ENCODE assay signal across 22 mouse cellular contexts in genomic region chrX:9699815-9700214, GRCm38 (mm10). TPM values are rescaled to one million over a fixed set of nuclear protein-coding genes. Genes with fewer than 3 reads are reported as not detected.
DNase-seq lines count a peak whose midpoint lies in the region; ATAC-seq and TF ChIP-seq lines count a peak whose summit lies in the region.
"Had no signal": no experiment of that assay in that cellular context is flagged by ENCODE, and none has a peak within 500 bp of the region (broad histone marks: within the 10 kb centered on the region; RNA-seq: fewer than 3 reads in every experiment).

No protein-coding gene starts in this region.

- no peaks in the 10 kb centered on the region for H3K9me3 ChIP-seq in hindbrain, postnatal 0 days (ENCODE audit: low read length)
- H3K9me3 ChIP-seq: embryonic facial prominence, embryonic 15.5 days; forebrain, embryonic 10.5 days; heart, embryonic 12.5 days; hindbrain, embryonic 10.5 days had no signal

- peak; percentile 79 for ATAC-seq in frontal cortex, adult (ENCODE audit: low TSS enrichment)
- no peak for ATAC-seq in hindbrain, postnatal 0 days
- ATAC-seq: forebrain, embryonic 14.5 days; intestine, postnatal 0 days had no signal

- no peak overlapping the region for H3K4me2 ChIP-seq in hindbrain, postnatal 0 days (ENCODE audit: low read depth, low read length)
- H3K4me2 ChIP-seq: embryonic facial prominence, embryonic 15.5 days; heart, embryonic 12.5 days; hindbrain, embryonic 14.5 days had no signal

- 90% methylated on average over 3 of the region's 3 CpGs for WGBS in hindbrain, postnatal 0 days

- H3K27me3 ChIP-seq in C2C12 (ENCODE audit: control insufficient read depth, insufficient read depth, insufficient read length), result no peaks in the 10 kb centered on the region
- no peaks in the 10 kb centered on the region for H3K27me3 ChIP-seq in hindbrain, postnatal 0 days (ENCODE audit: insufficient read depth, low read length)
- H3K27me3 ChIP-seq: embryonic facial prominence, embryonic 15.5 days; heart, embryonic 12.5 days had no signal

- no peak for DNase-seq in frontal cortex, postnatal 10 days (ENCODE audit: low spot score in 2 of 2)
- peak; percentile 15 for DNase-seq in NIH3T3 (ENCODE audit: low read depth)
- no peak for DNase-seq in heart, adult 18-20 months
- no peak for DNase-seq in hindbrain, postnatal 0 days (ENCODE audit: low spot score)
- DNase-seq in gastrocnemius, adult 18-20 months (ENCODE audit: low spot score), result no peak
- DNase-seq: adrenal gland, postnatal 14 days; B cell, adult 2 months; cerebellum, adult 18-20 months; cerebellum, postnatal 10 days; embryo, embryonic 11 days; gastrocnemius, postnatal 14 days; kidney, adult 8-10 months had no signal

- H3ac ChIP-seq in C2C12 (ENCODE audit: control insufficient read depth, insufficient read length, low read depth), result no peak overlapping the region

- H3K36me3 ChIP-seq in C2C12 (ENCODE audit: control insufficient read depth, insufficient read depth), result no peaks in the 10 kb centered on the region
- H3K36me3 ChIP-seq in hindbrain, postnatal 0 days (ENCODE audit: insufficient read depth, low read length), result no peaks in the 10 kb centered on the region
- H3K36me3 ChIP-seq: embryonic facial prominence, embryonic 15.5 days; forebrain, embryonic 10.5 days; heart, embryonic 12.5 days; hindbrain, embryonic 10.5 days had no signal

- no peaks in the 10 kb centered on the region for H3K79me3 ChIP-seq in C2C12 (ENCODE audit: low read depth)

- H3K9ac ChIP-seq in hindbrain, postnatal 0 days (replicated peaks; ENCODE audit: low read length), result no peak overlapping the region
- H3K9ac ChIP-seq: embryonic facial prominence, embryonic 15.5 days; heart, embryonic 12.5 days; hindbrain, embryonic 14.5 days had no signal

- no peak overlapping the region for H3K27ac ChIP-seq in hindbrain, postnatal 0 days
- H3K27ac ChIP-seq: embryonic facial prominence, embryonic 15.5 days; forebrain, embryonic 10.5 days; hindbrain, embryonic 10.5 days; hindbrain, embryonic 14.5 days had no signal

- TF ChIP-seq CTCF in C2C12 (IDR thresholded peaks at IDR 0.05; ENCODE audit: control insufficient read depth, insufficient read depth, insufficient read length), result no peak
- TF ChIP-seq CTCF in hindbrain, postnatal 0 days (IDR thresholded peaks at IDR 0.05; ENCODE audit: low read depth), result no peak

- no peaks in the 10 kb centered on the region for H3K4me1 ChIP-seq in hindbrain, postnatal 0 days (ENCODE audit: insufficient read depth, low read length)
- H3K4me1 ChIP-seq: embryonic facial prominence, embryonic 15.5 days; forebrain, embryonic 10.5 days; heart, embryonic 12.5 days; hindbrain, embryonic 10.5 days had no signal

- no peak overlapping the region for H3K4me3 ChIP-seq in C2C12 (ENCODE audit: insufficient read depth, poor library complexity, severe bottlenecking)
- no peak overlapping the region for H3K4me3 ChIP-seq in hindbrain, postnatal 0 days (ENCODE audit: low read length)
- H3K4me3 ChIP-seq: embryonic facial prominence, embryonic 15.5 days; erythroblast, embryonic 14.5 days; forebrain, embryonic 10.5 days; heart, embryonic 12.5 days; hindbrain, embryonic 10.5 days had no signal

- H3K79me2 ChIP-seq in C2C12 (ENCODE audit: control insufficient read depth, insufficient read depth), result no peaks in the 10 kb centered on the region

TF ChIP-seq in C2C12, 6 proteins besides CTCF, POLR2A, EP300 and RAD21:
- TF ChIP-seq MAX (IDR thresholded peaks at IDR 0.05) (no peak), MYOG (IDR thresholded peaks at IDR 0.05; ENCODE audit: control insufficient read depth, extremely low read depth, insufficient read length) (no peak), FOSL1 (IDR thresholded peaks at IDR 0.05; ENCODE audit: insufficient read depth, low read length, poor library complexity, severe bottlenecking) (peak; percentile 81), MYOD1 (IDR thresholded peaks at IDR 0.05; ENCODE audit: control insufficient read depth, insufficient read length, low read depth) (peak; percentile 2), CEBPB (IDR thresholded peaks at IDR 0.05; ENCODE audit: low read depth) (no peak), USF1 (IDR thresholded peaks at IDR 0.05; ENCODE audit: low read depth) (no peak)
TF ChIP-seq in C2C12: peak in this region for 2.

RNA-seq across cellular contexts. Expression of gene Dynlt3, which starts 37.0 kb away (rescaled TPM):
- polyA plus RNA-seq in C2C12 (2012; fragmentation: generic; extraction: Trizol), result 25.4 TPM
- total RNA-seq in heart, adult 18-20 months (2021), result 10 to 100 TPM; 49.3 to 65.5 TPM
- 32.1 and 40.7 TPM in 2 replicates for total RNA-seq in hindbrain, postnatal 0 days (2014; rRNA removed)
- polyA plus RNA-seq in hindbrain, postnatal 0 days (2015; fragmentation: Nextera tagmentation; extraction: Ambion mirVana), result 71.6 and 74.9 TPM in 2 replicates
- total RNA-seq in gastrocnemius, adult 18-20 months (2021), result 10 to 100 TPM; 59.7 to 68.7 TPM
